Mouse (Mus musculus) skeletal muscle tissue, postnatal 0 days (tissue): ENCODE measurements around the gene Dstn. TPM values are rescaled to one million over a fixed set of nuclear protein-coding genes. Genes with fewer than 3 reads are reported as not detected.

Experiments used
- polyA plus RNA-seq: library from polyadenylated mRNA; unstranded; fragments of >200 nt; fragmentation: Nextera tagmentation; extraction: Ambion mirVana; gene quantifications from 2 replicates; pipeline ENCODE4 v1.2.1, GENCODE M21; 2015

Gene Dstn
- 148 and 179 TPM in 2 replicates for polyA plus RNA-seq

DNA sequence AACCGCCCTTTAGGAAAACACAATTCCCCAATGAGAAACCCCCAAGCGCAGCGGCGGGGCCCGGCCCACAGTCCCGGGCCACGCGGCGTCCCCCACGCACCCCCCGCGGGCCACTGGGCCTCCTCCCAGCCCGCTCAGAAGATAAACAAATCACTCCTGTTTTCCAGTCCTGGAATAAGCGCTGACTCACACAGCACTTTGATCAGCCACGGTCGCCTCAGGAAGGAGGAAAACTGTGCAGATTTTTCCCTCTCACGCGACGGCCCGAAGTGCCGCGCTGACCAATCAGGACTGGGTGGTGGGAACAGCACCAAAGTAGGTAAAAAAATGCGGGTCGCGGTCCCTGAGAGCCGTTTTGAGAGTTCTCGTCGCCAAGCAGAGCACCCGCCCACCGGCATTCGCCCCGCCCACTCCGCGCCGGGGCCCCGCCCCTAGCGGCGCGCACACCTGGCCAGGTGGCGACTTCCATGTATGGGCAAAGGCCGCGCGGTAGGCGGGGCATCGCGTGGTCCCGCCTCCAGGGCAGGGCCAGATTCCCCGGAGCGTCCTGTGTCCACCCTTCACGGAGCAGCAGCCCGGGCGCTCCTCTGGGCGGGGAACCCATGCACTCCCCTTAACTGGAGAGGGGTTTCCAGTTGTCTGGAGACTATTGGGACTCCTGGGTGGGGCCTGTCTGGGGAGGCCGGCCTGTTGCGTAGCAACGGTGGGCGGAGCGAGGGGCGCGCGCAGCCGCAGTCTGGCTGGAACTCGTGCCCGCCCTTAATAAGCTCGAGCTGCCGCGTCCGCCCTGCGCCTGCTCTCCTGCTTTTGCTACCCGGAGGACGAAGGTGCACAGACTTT is at the start of gene Dstn:
Gene Dstn (plus strand): TSS at position 561 of the 840 bp plus-strand sequence.

Other genes with a start within 250 kb of the Dstn start
- 1.1 and 1.2 TPM in 2 replicates for gene Bfsp1, start 52.1 kb upstream of the Dstn start, polyA plus RNA-seq
- gene Rrbp1, start 95.9 kb downstream of the Dstn start, polyA plus RNA-seq = 61.8 and 83.9 TPM in 2 replicates
- gene Banf2, start 117.7 kb downstream of the Dstn start, polyA plus RNA-seq = not detected in 2 replicates